Mouse (Mus musculus): ENCODE measurements around the gene Treml1. TPM values are rescaled to one million over a fixed set of nuclear protein-coding genes. Genes with fewer than 3 reads are reported as not detected.
"Not testable (repeated sequence)": the region's sequence is repeated elsewhere in the genome, so short reads cannot be mapped to it uniquely, and the experiment has no call there.

Gene Treml1
- 2.2 and 2.9 TPM in 2 replicates for polyA plus RNA-seq (2012)

GRCm38 (mm10) chr17:48359616-48360015 is at the start of gene Treml1:
Gene Treml1 (plus strand): TSS chr17:48359916.
- no peak for TF ChIP-seq GATA1 (IDR thresholded peaks at IDR 0.05; ENCODE audit: low read length)

- TF ChIP-seq GATA1 (IDR thresholded peaks at IDR 0.05; ENCODE audit: low read length) = no peak
These were observed 47.6 kb upstream of the Treml1 start for GRCm38 (mm10) chr17:48312124-48312523.

GRCm38 (mm10) chr17:48315905-48316579 is 43.7 kb upstream of the Treml1 start, which contains the start of gene B430306N03Rik:
Gene B430306N03Rik (plus strand): TSS chr17:48316141.
- TF ChIP-seq GATA1 (IDR thresholded peaks at IDR 0.05; ENCODE audit: low read length) = not testable (repeated sequence)

- TF ChIP-seq GATA1 (IDR thresholded peaks at IDR 0.05; ENCODE audit: low read length) = no peak
These were observed 41.0 kb upstream of the Treml1 start for GRCm38 (mm10) chr17:48318686-48319085.

- TF ChIP-seq GATA1 (IDR thresholded peaks at IDR 0.05; ENCODE audit: low read length) = peak; percentile 34
These were observed 38.4 kb upstream of the Treml1 start for GRCm38 (mm10) chr17:48321279-48321678.

GRCm38 (mm10) chr17:48323236-48323635 is 36.5 kb upstream of the Treml1 start:
- no peak for TF ChIP-seq GATA1 (IDR thresholded peaks at IDR 0.05; ENCODE audit: low read length)

GRCm38 (mm10) chr17:48324258-48324657 is 35.5 kb upstream of the Treml1 start:
- no peak for TF ChIP-seq GATA1 (IDR thresholded peaks at IDR 0.05; ENCODE audit: low read length)

- TF ChIP-seq GATA1 (IDR thresholded peaks at IDR 0.05; ENCODE audit: low read length) = no peak
These were observed 34.6 kb upstream of the Treml1 start for GRCm38 (mm10) chr17:48325093-48325492.

- no peak for TF ChIP-seq GATA1 (IDR thresholded peaks at IDR 0.05; ENCODE audit: low read length)
These were observed 34.1 kb upstream of the Treml1 start for GRCm38 (mm10) chr17:48325638-48326037.

- TF ChIP-seq GATA1 (IDR thresholded peaks at IDR 0.05; ENCODE audit: low read length) = no peak
These were observed 33.1 kb upstream of the Treml1 start for GRCm38 (mm10) chr17:48326656-48327055.

GRCm38 (mm10) chr17:48332524-48332923 is 27.2 kb upstream of the Treml1 start:
- no peak for TF ChIP-seq GATA1 (IDR thresholded peaks at IDR 0.05; ENCODE audit: low read length)

- TF ChIP-seq GATA1 (IDR thresholded peaks at IDR 0.05; ENCODE audit: low read length) = no peak
These were observed 25.5 kb upstream of the Treml1 start for GRCm38 (mm10) chr17:48334186-48334585.

- TF ChIP-seq GATA1 (IDR thresholded peaks at IDR 0.05; ENCODE audit: low read length) = no peak
These were observed 22.9 kb upstream of the Treml1 start for GRCm38 (mm10) chr17:48336857-48337256.

- no peak for TF ChIP-seq GATA1 (IDR thresholded peaks at IDR 0.05; ENCODE audit: low read length)
These were observed 19.4 kb upstream of the Treml1 start for GRCm38 (mm10) chr17:48340267-48340666.

GRCm38 (mm10) chr17:48341947-48342346 is 17.8 kb upstream of the Treml1 start:
- TF ChIP-seq GATA1 (IDR thresholded peaks at IDR 0.05; ENCODE audit: low read length) = peak; percentile 85

- no peak for TF ChIP-seq GATA1 (IDR thresholded peaks at IDR 0.05; ENCODE audit: low read length)
These were observed 16.7 kb upstream of the Treml1 start for GRCm38 (mm10) chr17:48343065-48343464.

GRCm38 (mm10) chr17:48345824-48346223 is 13.9 kb upstream of the Treml1 start:
- no peak for TF ChIP-seq GATA1 (IDR thresholded peaks at IDR 0.05; ENCODE audit: low read length)

Data from G1E-ER4 (cell line).